Mouse (Mus musculus): ENCODE measurements around the gene H2-D1.

- no peak for TF ChIP-seq POLR2A (IDR thresholded peaks at IDR 0.05; ENCODE audit: extremely low read depth, insufficient read depth, low read length)
- no peak for TF ChIP-seq CTCF (IDR thresholded peaks at IDR 0.05; ENCODE audit: extremely low read depth, insufficient read depth, low read length)
Observed at GRCm38 (mm10) chr17:35243086-35243485, 19.4 kb upstream of the H2-D1 start.
